Mouse (Mus musculus): ENCODE measurements around the gene Fosl2.

GRCm38 (mm10) chr5:32106473-32107140 is 29.0 kb upstream of the Fosl2 start:
- no peak for TF ChIP-seq CTCF (conservative IDR thresholded peaks at IDR 0.05; ENCODE audit: low read length)
- no peak for TF ChIP-seq NANOG (IDR thresholded peaks at IDR 0.05; ENCODE audit: borderline replicate concordance, low read length)

All from E14TG2a.4 (cell line).